Mouse (Mus musculus) liver, embryonic 15.5 days (tissue): ENCODE results near the gene H2-T3. TPM values are rescaled to one million over a fixed set of nuclear protein-coding genes. Genes with fewer than 3 reads are reported as not detected.
"Not testable (repeated sequence)": the region's sequence is repeated elsewhere in the genome, so short reads cannot be mapped to it uniquely, and the experiment has no call there.

Experiments
- ATAC-seq: fragments of 200-750 bp; cut with Nextera tagmentation; 2 replicates; pipeline ENCODE4 v1.8.0; 2017; ENCODE audit warnings: moderate number of reproducible peaks, mild to moderate bottlenecking, moderate library complexity; ENCODE audit not compliant: insufficient read depth
- H3K27ac ChIP-seq: fragments of 300-500 bp; sonication (generic); replicated peaks from 2 replicates; pipeline ENCODE4 v1.5.1; 2015; ENCODE audit warnings: mild to moderate bottlenecking, inconsistent platforms
- H3K27me3 ChIP-seq: fragments of 300-500 bp; sonication (generic); 2 replicates; pipeline ENCODE4 v1.6.1; 2015; ENCODE audit warnings: mild to moderate bottlenecking, inconsistent platforms
- H3K36me3 ChIP-seq: fragments of 300-500 bp; sonication (generic); replicated peaks from 2 replicates; pipeline ENCODE4 v1.6.1; 2015; ENCODE audit warnings: moderate library complexity, mild to moderate bottlenecking, inconsistent platforms
- H3K4me1 ChIP-seq: fragments of 300-500 bp; sonication (generic); replicated peaks from 2 replicates; pipeline ENCODE4 v1.6.1; 2015; ENCODE audit warnings: inconsistent platforms
- H3K4me2 ChIP-seq: fragments of 300-500 bp; sonication (generic); 2 replicates; pipeline ENCODE4 v1.6.1; 2015; ENCODE audit warnings: moderate library complexity, mild to moderate bottlenecking, inconsistent platforms
- H3K4me3 ChIP-seq: fragments of 300-500 bp; sonication (generic); replicated peaks from 2 replicates; pipeline ENCODE4 v1.5.1; 2015; ENCODE audit warnings: mild to moderate bottlenecking, inconsistent platforms
- H3K9ac ChIP-seq: fragments of 300-500 bp; sonication (generic); 2 replicates; pipeline ENCODE4 v1.6.1; 2015; ENCODE audit warnings: moderate library complexity, mild to moderate bottlenecking, inconsistent platforms
- H3K9me3 ChIP-seq: fragments of 300-500 bp; sonication (generic); replicated peaks from 2 replicates; pipeline ENCODE4 v1.6.1; 2016; ENCODE audit warnings: inconsistent platforms
- WGBS: fragments of 180-500 bp; shearing (Covaris S2); methylation state at CpG from one replicate; pipeline ENCODE4 v1.1.7; 2015; ENCODE audit warnings: mixed read lengths; ENCODE audit not compliant: insufficient replicate concordance; 5-methylcytosine and 5-hydroxymethylcytosine counted together
- polyA plus RNA-seq: library from polyadenylated mRNA; unstranded; fragments of >200 nt; fragmentation: Nextera tagmentation; extraction: Ambion mirVana; gene quantifications from 2 replicates; pipeline ENCODE4 v1.2.1, GENCODE M21; 2015

Gene H2-T3
- polyA plus RNA-seq: not detected in 2 replicates

- Histone ChIP-seq H3K36me3 (no peaks in the 10 kb centered on the region), H3K27me3 (peaks cover 45% of the 10 kb centered on the region), H3K4me3 (no peak within 1 kb of the TSS), H3K9ac (no peak within 1 kb of the TSS), H3K4me2 (no peak within 1 kb of the TSS), H3K27ac (no peak within 1 kb of the TSS), H3K9me3 (no peaks in the 10 kb centered on the region), H3K4me1 (no peaks in the 10 kb centered on the region)
- WGBS: 58% methylated on average over 2 of the region's 2 CpGs
- ATAC-seq: no peak
These were observed at the start of gene H2-T3 for GRCm38 (mm10) chr17:36190169-36190507. H2-T3 (minus strand) TSS chr17:36190287.

- Histone ChIP-seq H3K9me3 (no peaks in the 10 kb centered on the region), H3K36me3 (no peaks in the 10 kb centered on the region), H3K9ac (no peak overlapping the region), H3K27me3 (peaks cover 53% of the 10 kb centered on the region), H3K4me2 (peak overlapping the region; percentile 44), H3K4me1 (0 out of 2 replicates have a peak, but pooled peaks cover 5% of the 10 kb centered on the region), H3K27ac (no peak overlapping the region), H3K4me3 (peak overlapping the region; percentile 15; the same call in 1 of the 2 replicates)
- no peak for ATAC-seq
- WGBS: 2% methylated on average over 27 of the region's 27 CpGs
These were observed 47.3 kb upstream of the H2-T3 start for GRCm38 (mm10) chr17:36237321-36237921.

DNA sequence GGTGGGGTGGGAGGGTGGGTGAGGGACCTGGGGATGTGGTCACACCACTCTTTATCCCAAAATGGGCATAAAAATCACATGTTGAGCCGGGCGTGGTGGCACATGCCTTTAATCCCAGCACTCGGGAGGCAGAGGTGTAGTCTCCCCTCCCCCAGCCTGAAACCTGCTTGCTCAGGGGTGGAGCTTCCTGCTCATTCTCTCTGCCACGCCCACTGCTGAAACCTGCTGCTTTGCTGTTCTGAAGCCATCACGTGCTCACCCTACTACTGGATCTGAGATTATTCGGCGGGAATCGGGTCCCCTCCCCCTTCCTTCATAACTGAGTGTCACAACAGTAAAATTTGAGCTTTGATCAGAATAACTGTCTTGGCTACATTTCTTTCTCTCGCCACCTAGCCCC, 45.2 kb upstream of the H2-T3 start:
- not testable (repeated sequence) for H3K4me2 ChIP-seq, H3K4me1 ChIP-seq, H3K36me3 ChIP-seq, H3K4me3 ChIP-seq, H3K9me3 ChIP-seq, H3K9ac ChIP-seq, H3K27ac ChIP-seq, ATAC-seq
- peaks cover 44% of the 10 kb centered on the region for H3K27me3 ChIP-seq
- WGBS: 15% methylated on average over 9 of the region's 9 CpGs

DNA sequence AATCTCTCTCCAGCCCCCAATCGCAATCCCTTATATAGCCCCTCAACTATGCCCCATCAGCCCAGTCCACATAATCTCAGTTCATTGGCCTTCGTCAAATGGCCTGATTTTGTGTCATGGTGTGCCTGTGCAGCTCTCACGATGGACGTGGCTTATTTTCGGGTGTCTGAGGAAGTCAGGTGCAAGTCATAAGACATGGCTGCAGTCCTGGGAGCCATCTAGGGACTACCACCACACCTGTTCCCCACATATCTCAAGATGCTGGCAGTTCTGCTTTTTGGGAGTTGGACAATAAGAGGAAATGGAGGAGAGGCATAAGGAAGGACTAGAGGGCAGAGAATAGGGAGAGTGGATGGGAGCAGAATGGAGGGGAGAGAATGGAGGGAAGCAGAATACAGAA, 43.5 kb upstream of the H2-T3 start:
- Histone ChIP-seq H3K4me3 (no peak overlapping the region), H3K27me3 (peaks cover 35% of the 10 kb centered on the region), H3K9me3 (no peaks in the 10 kb centered on the region), H3K4me1 (0 out of 2 replicates have a peak, but pooled peaks cover 5% of the 10 kb centered on the region), H3K27ac (no peak overlapping the region), H3K9ac (no peak overlapping the region), H3K36me3 (no peaks in the 10 kb centered on the region), H3K4me2 (no peak overlapping the region)
- no peak for ATAC-seq
- 49% methylated on average over 5 of the region's 5 CpGs for WGBS

- Histone ChIP-seq H3K36me3 (no peaks in the 10 kb centered on the region), H3K27ac (no peak overlapping the region), H3K9ac (no peak overlapping the region), H3K27me3 (peaks cover 13% of the 10 kb centered on the region), H3K4me2 (no peak overlapping the region), H3K4me1 (no peaks in the 10 kb centered on the region), H3K9me3 (no peaks in the 10 kb centered on the region), H3K4me3 (no peak overlapping the region)
- ATAC-seq: no peak
- 6% methylated on average over 36 of the region's 36 CpGs for WGBS
These were observed 41.2 kb upstream of the H2-T3 start for GRCm38 (mm10) chr17:36231318-36231717.

- 3% methylated on average over 4 of the region's 5 CpGs for WGBS
- peaks cover 15% of the 10 kb centered on the region for H3K27me3 ChIP-seq
- H3K4me3 ChIP-seq: no peak overlapping the region
These were observed 39.0 kb upstream of the H2-T3 start for GRCm38 (mm10) chr17:36229046-36229445.

DNA sequence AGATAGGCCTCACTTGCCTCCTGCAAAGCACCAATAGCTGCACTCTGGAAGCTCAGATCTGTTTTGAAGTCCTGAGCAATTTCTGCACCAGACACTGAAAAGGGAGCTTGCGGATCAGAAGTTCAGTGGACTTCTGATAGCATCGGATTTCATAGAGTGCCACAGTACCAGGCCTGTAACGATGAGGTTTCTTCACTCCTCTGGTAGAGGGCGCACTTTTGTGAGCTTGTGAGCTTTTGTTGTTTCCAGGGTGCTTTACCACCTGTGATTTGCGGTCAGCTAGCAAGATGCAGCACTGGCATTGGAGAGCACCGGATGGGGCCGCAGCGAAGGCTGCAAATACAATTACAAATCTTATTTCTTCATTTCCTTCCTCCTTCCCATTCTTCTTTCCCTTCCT, 36.8 kb upstream of the H2-T3 start:
- 15% methylated on average over 8 of the region's 8 CpGs for WGBS
- Histone ChIP-seq H3K27me3 (peaks cover 24% of the 10 kb centered on the region), H3K9me3 (no peaks in the 10 kb centered on the region)

More at GRCm38 (mm10) chr17:36229046-36229445, 39.0 kb upstream of the H2-T3 start:
- no peak for ATAC-seq
- Histone ChIP-seq H3K36me3 (no peaks in the 10 kb centered on the region), H3K9me3 (no peaks in the 10 kb centered on the region), H3K4me2 (no peak overlapping the region), H3K27ac (no peak overlapping the region), H3K9ac (no peak overlapping the region), H3K4me1 (no peaks in the 10 kb centered on the region)

GRCm38 (mm10) chr17:36225231-36225824, 35.2 kb upstream of the H2-T3 start:
- 8% methylated on average over 9 of the region's 9 CpGs for WGBS
- Histone ChIP-seq H3K36me3 (no peaks in the 10 kb centered on the region), H3K27ac (no peak overlapping the region), H3K4me3 (no peak overlapping the region), H3K9ac (no peak overlapping the region), H3K27me3 (peaks cover 35% of the 10 kb centered on the region), H3K4me1 (no peaks in the 10 kb centered on the region), H3K4me2 (no peak overlapping the region), H3K9me3 (no peaks in the 10 kb centered on the region)
- ATAC-seq: no peak

More for the DNA sequence above, 36.8 kb upstream of the H2-T3 start:
- no peak for ATAC-seq
- Histone ChIP-seq H3K4me3 (no peak overlapping the region), H3K9ac (no peak overlapping the region), H3K4me2 (no peak overlapping the region), H3K36me3 (no peaks in the 10 kb centered on the region), H3K4me1 (no peaks in the 10 kb centered on the region), H3K27ac (no peak overlapping the region)

DNA sequence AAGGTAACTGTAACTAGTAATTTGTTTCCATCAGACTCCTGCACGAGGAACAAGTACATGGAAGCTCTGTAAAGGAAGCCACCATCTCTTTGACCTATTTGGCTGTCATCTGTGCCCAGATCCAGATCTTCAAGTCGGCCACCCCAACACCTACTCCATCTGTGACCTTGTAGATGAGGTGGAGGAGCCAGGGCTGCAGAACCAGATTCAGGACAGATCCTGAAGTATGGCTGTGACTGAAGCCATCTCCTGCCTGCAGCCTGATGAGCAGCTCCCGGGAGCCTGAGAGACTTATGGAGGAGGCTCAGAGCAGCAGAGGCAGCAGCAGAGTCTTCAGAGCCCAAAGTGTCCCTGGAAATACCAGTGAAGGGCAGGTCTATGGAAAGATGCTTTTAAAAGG, 34.4 kb upstream of the H2-T3 start:
- Histone ChIP-seq H3K4me1 (no peaks in the 10 kb centered on the region), H3K4me2 (no peak overlapping the region), H3K9me3 (no peaks in the 10 kb centered on the region), H3K27ac (no peak overlapping the region), H3K9ac (no peak overlapping the region), H3K27me3 (peaks cover 35% of the 10 kb centered on the region), H3K4me3 (no peak overlapping the region), H3K36me3 (no peaks in the 10 kb centered on the region)
- ATAC-seq: no peak
- 25% methylated on average over 3 of the region's 3 CpGs for WGBS

GRCm38 (mm10) chr17:36218594-36219155, 28.6 kb upstream of the H2-T3 start:
- Histone ChIP-seq H3K4me2 (no peak overlapping the region), H3K9me3 (no peaks in the 10 kb centered on the region), H3K36me3 (no peaks in the 10 kb centered on the region), H3K9ac (no peak overlapping the region), H3K27me3 (peaks cover 68% of the 10 kb centered on the region), H3K4me1 (no peaks in the 10 kb centered on the region), H3K27ac (no peak overlapping the region), H3K4me3 (no peak overlapping the region)
- WGBS: 27% methylated on average over 5 of the region's 5 CpGs
- no peak for ATAC-seq

DNA sequence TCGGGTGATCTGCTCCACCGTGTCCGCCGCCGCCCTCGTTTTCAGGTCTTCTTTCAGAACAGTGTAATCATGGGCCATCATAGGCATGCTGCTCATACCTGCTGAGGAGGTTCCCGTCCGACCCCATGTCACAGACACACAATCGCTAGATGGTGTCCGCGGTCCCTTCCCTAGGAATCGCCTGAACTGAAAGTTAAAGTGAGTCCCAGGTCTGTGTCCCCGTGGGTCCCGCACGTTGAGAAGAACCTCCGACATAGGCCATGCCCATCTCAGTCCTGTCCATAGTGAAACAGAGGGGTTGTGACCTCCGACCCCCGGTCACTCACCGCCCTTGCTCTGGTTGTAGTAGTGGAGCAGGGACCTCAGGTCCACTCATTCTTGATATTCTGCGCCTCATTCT, 25.5 kb upstream of the H2-T3 start:
- peaks cover 64% of the 10 kb centered on the region for H3K27me3 ChIP-seq
- 4% methylated on average over 20 of the region's 20 CpGs for WGBS
- H3K36me3 ChIP-seq: no peaks in the 10 kb centered on the region
- H3K27ac ChIP-seq: no peak overlapping the region
- no peak overlapping the region for H3K9ac ChIP-seq
- ATAC-seq: no peak
- no peak overlapping the region for H3K4me3 ChIP-seq
- H3K4me2 ChIP-seq: no peak overlapping the region
- no peaks in the 10 kb centered on the region for H3K9me3 ChIP-seq
- H3K4me1 ChIP-seq: no peaks in the 10 kb centered on the region
